Mouse (Mus musculus) heart, embryonic 11.5 days (tissue): ENCODE measurements around the gene Tcf25. TPM values are rescaled to one million over a fixed set of nuclear protein-coding genes. Genes with fewer than 3 reads are reported as not detected.
"Not testable (repeated sequence)": the region's sequence is repeated elsewhere in the genome, so short reads cannot be mapped to it uniquely, and the experiment has no call there.

Source experiments
- ATAC-seq: fragments of 200-750 bp; cut with Nextera tagmentation; replicated peaks from 2 replicates; pipeline ENCODE4 v1.8.0; 2017; ENCODE audit warnings: moderate library complexity; ENCODE audit not compliant: insufficient number of reproducible peaks, low FRiP score, low TSS enrichment
- H3K27ac ChIP-seq: fragments of 300-500 bp; sonication (generic); 2 replicates; pipeline ENCODE4 v1.5.1; 2014; ENCODE audit warnings: mild to moderate bottlenecking, low read depth, low read length
- H3K27me3 ChIP-seq: fragments of 300-500 bp; sonication (generic); 2 replicates; pipeline ENCODE4 v1.6.1; 2014; ENCODE audit warnings: mild to moderate bottlenecking, low read length, mixed read lengths; ENCODE audit not compliant: control insufficient read depth, insufficient read depth
- H3K36me3 ChIP-seq: fragments of 300-500 bp; sonication (generic); 2 replicates; pipeline ENCODE4 v1.6.1; 2014; ENCODE audit warnings: mild to moderate bottlenecking, low read length, moderate library complexity, mixed read lengths; ENCODE audit not compliant: control insufficient read depth, insufficient read depth
- H3K4me1 ChIP-seq: fragments of 300-500 bp; sonication (generic); 2 replicates; pipeline ENCODE4 v1.6.1; 2014; ENCODE audit warnings: low read length; ENCODE audit not compliant: control insufficient read depth, insufficient read depth
- H3K4me2 ChIP-seq: fragments of 300-500 bp; sonication (generic); 2 replicates; pipeline ENCODE4 v1.6.1; 2014; ENCODE audit warnings: mild to moderate bottlenecking, moderate library complexity
- H3K4me3 ChIP-seq: fragments of 300-500 bp; sonication (generic); 2 replicates; pipeline ENCODE4 v1.5.1; 2014; ENCODE audit warnings: low read depth, low read length
- H3K9ac ChIP-seq: fragments of 300-500 bp; sonication (generic); 2 replicates; pipeline ENCODE4 v1.6.1; 2014; ENCODE audit warnings: mild to moderate bottlenecking, low read depth, low read length, moderate library complexity
- H3K9me3 ChIP-seq: fragments of 300-500 bp; sonication (generic); replicated peaks from 2 replicates; pipeline ENCODE4 v1.6.1; 2016; ENCODE audit warnings: low read length; ENCODE audit not compliant: control insufficient read depth
- WGBS: fragments of 180-500 bp; shearing (Covaris S2); extraction: QIAGEN DNeasy Blood & Tissue Kit; methylation state at CpG from one replicate; pipeline ENCODE4 v1.1.7; 2014; ENCODE audit not compliant: insufficient replicate concordance; 5-methylcytosine and 5-hydroxymethylcytosine counted together
- polyA plus RNA-seq: library from polyadenylated mRNA; unstranded; fragments of >200 nt; fragmentation: Nextera tagmentation; extraction: Ambion mirVana; gene quantifications from 2 replicates; pipeline ENCODE4 v1.2.1, GENCODE M21; 2014

Gene Tcf25
- polyA plus RNA-seq, 1 experiment from 2014 or later = 148 TPM

DNA sequence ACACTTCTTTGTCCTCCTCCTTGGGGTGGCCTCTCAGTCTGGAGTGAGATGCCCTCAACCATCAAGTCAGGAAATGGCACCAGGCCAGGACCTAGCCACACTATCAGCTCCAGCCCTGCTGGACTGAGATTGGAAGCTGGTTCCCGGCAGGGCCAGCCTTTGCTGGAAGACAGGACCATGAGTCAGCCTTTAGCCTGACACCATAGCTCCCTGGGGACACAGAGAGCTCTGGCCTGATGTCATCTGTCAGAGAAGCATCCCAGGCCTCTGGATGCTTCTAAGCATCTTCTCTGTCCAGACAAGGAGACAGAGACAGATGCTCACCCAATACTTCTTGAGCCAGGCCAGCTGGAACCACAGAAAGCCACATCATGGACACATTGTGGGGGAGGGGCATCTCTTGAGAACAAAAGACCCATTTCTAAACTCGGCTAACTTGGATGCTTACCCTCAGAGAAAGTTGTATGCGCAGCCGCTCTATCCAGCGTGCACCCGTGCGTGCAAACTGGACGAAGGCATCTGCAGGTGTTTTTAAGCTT lies 36.6 kb downstream of the Tcf25 start:
- peaks cover 34% of the 10 kb centered on the region for H3K4me1 ChIP-seq
- 62% methylated on average over 8 of the region's 8 CpGs for WGBS
- H3K4me2 ChIP-seq = no peak overlapping the region; the same call in 1 of the 2 replicates

DNA sequence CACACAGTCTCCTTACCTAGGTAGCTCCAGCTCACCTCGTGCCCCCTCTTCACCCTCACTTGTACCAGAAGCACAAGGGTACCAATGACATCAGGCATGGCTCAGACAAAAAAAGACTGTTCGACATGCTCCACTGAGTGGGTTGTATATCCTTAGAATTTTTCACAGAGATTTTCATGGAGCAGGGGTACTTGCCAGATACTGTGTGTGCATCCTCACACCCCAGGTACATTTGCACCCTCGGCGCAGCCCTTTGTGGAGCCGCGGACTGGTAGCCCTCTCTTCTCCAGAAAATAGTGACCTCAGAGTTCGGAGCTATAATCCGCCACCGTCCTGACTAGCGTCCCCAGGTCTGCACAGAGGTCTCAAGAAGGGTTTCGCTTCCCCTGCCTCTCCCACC lies 37.2 kb downstream of the Tcf25 start:
- no peak overlapping the region for H3K27ac ChIP-seq
- H3K27me3 ChIP-seq = peaks cover 48% of the 10 kb centered on the region
- H3K9me3 ChIP-seq = no peaks in the 10 kb centered on the region
- 17% methylated on average over 11 of the region's 11 CpGs for WGBS
- ATAC-seq = no peak
- H3K9ac ChIP-seq = no peak overlapping the region
- peak overlapping the region; percentile 64 for H3K4me2 ChIP-seq
- peaks cover 34% of the 10 kb centered on the region for H3K4me1 ChIP-seq
- H3K4me3 ChIP-seq = peak overlapping the region; percentile 37
- no peaks in the 10 kb centered on the region for H3K36me3 ChIP-seq

More for the DNA sequence above, 36.6 kb downstream of the Tcf25 start:
- Histone ChIP-seq H3K27ac (peak overlapping the region; percentile 6; the same call in 1 of the 2 replicates), H3K27me3 (peaks cover 48% of the 10 kb centered on the region), H3K36me3 (no peaks in the 10 kb centered on the region), H3K9ac (no peak overlapping the region), H3K9me3 (no peaks in the 10 kb centered on the region), H3K4me3 (no peak overlapping the region)
- peak; percentile 50; the same call in 1 of the 2 replicates for ATAC-seq

DNA sequence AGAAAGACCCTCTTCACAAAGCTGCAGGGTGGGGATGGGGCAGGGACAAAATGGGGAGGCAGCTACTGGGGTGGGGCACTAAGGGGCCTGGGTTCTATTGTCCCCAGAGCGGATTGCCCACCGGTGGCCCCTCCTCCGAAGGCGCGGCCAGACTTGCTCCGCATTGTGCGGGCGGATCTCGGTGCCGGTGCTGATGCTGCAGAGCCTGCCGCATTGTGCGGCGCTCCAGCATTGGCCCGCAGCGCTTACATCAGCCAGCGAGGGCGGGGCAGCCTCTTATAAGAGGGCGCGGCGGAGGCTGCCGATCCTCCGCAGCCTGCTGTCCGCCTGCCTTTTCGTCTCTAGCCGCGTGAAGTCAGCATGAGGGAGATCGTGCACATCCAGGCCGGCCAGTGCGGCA lies 37.7 kb downstream of the Tcf25 start, which contains the start of gene Tubb3:
Gene Tubb3, plus strand, starts transcription at position 179 of the 400 bp plus-strand sequence.
- no peak within 1 kb of the TSS for H3K9ac ChIP-seq
- no peaks in the 10 kb centered on the region for H3K36me3 ChIP-seq
- H3K4me3 ChIP-seq = peak within 1 kb of the TSS; percentile 37
- peaks cover 34% of the 10 kb centered on the region for H3K4me1 ChIP-seq
- under 1% methylated on average over 29 of the region's 29 CpGs for WGBS
- no peak within 1 kb of the TSS for H3K27ac ChIP-seq
- peak within 1 kb of the TSS; percentile 64 for H3K4me2 ChIP-seq
- no peaks in the 10 kb centered on the region for H3K9me3 ChIP-seq
- 0 out of 2 replicates have a peak, but pooled peaks have one; percentile 27 for ATAC-seq
- H3K27me3 ChIP-seq = peaks cover 48% of the 10 kb centered on the region

DNA sequence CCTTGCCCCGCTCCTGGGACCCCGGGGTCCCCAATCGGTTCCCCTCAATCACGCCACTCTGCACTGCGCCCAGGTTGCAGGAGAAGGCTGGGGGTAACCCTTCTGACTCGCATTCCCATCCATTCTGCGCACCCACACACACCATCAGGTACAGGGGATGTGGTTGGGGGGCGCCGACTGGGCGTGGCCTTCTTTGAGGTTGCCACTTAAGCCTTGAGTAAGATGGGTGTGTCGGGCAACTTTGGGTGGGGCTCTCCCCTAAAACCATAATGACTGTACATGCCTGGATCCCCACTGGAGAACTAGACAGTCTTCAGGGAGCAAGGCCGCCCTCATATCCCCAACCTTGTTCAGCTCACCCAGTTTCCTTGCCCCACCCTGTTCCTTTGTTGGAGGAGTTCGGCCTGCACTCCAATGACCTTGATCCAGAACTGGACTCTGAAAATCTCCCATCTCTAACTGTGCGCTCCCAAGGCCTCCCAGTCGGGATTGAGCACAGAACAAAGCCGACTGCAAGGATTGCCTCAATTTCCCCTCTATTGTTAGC lies 38.3 kb downstream of the Tcf25 start:
- no peak overlapping the region for H3K27ac ChIP-seq
- H3K36me3 ChIP-seq = no peaks in the 10 kb centered on the region
- no peak for ATAC-seq
- no peaks in the 10 kb centered on the region for H3K9me3 ChIP-seq
- peak overlapping the region; percentile 37 for H3K4me3 ChIP-seq
- H3K4me2 ChIP-seq = peak overlapping the region; percentile 64
- no peak overlapping the region for H3K9ac ChIP-seq
- 11% methylated on average over 16 of the region's 16 CpGs for WGBS
- H3K27me3 ChIP-seq = peaks cover 48% of the 10 kb centered on the region
- peaks cover 37% of the 10 kb centered on the region for H3K4me1 ChIP-seq

DNA sequence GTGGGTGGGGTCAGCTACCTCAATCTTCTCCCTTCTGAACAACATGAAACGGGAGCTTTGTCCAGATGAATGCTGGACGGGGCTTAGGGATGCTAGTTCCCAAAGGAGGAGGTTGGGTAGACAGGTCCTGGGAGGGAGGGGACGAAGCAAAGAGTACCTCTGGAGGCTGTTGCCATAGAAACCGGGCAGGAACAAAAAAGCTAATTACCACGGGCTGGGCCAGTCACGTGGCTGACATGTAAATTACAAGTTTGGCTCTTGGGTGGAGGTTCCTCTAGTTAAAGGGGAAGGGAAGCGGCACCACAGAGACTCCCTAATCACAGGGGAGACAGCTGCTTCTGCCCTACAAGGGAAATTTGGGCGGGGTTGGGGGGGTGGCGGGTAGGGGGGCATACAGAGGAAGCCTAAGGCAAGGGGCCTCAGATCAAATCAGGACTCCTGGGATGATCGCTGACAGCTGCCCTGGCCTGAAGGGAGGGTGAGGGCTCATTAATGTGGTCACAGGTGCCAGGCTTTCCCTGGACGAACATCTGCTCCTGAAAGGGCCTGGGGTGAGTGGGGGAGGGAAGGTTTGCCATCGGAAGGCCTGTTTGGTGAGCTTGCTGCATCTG lies 39.1 kb downstream of the Tcf25 start:
- no peak overlapping the region for H3K9ac ChIP-seq
- peaks cover 45% of the 10 kb centered on the region for H3K27me3 ChIP-seq
- no peaks in the 10 kb centered on the region for H3K9me3 ChIP-seq
- no peak overlapping the region for H3K4me3 ChIP-seq
- peak overlapping the region; percentile 19 for H3K4me2 ChIP-seq
- no peaks in the 10 kb centered on the region for H3K36me3 ChIP-seq
- peaks cover 37% of the 10 kb centered on the region for H3K4me1 ChIP-seq
- no peak for ATAC-seq
- H3K27ac ChIP-seq = no peak overlapping the region
- WGBS = 2% methylated on average over 12 of the region's 12 CpGs

DNA sequence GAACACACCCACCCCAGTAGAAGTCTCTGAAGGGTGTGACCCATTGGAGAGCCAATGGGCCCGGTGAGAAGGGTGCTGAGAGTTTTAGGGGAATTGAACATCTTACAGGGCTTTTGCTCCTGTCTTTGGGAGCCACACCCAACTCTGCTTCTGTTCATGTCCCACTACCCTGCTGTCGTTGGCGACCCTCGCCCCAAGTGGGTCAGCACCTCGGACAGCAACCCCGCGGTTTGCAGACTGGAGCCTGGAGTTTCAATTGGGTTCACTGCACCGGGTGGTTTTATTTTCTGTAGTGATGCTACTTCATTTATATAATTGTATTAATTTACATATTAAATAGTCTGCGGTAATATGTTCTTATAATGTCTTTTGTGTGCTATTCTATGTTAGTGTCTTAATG lies 40.7 kb downstream of the Tcf25 start:
- H3K4me1 ChIP-seq = peaks cover 28% of the 10 kb centered on the region
- peaks cover 41% of the 10 kb centered on the region for H3K27me3 ChIP-seq
- H3K36me3 ChIP-seq = no peaks in the 10 kb centered on the region
- no peaks in the 10 kb centered on the region for H3K9me3 ChIP-seq
- no peak overlapping the region for H3K9ac ChIP-seq
- H3K4me2 ChIP-seq = no peak overlapping the region
- no peak for ATAC-seq
- H3K4me3 ChIP-seq = no peak overlapping the region
- WGBS = 10% methylated on average over 9 of the region's 9 CpGs
- H3K27ac ChIP-seq = no peak overlapping the region

DNA sequence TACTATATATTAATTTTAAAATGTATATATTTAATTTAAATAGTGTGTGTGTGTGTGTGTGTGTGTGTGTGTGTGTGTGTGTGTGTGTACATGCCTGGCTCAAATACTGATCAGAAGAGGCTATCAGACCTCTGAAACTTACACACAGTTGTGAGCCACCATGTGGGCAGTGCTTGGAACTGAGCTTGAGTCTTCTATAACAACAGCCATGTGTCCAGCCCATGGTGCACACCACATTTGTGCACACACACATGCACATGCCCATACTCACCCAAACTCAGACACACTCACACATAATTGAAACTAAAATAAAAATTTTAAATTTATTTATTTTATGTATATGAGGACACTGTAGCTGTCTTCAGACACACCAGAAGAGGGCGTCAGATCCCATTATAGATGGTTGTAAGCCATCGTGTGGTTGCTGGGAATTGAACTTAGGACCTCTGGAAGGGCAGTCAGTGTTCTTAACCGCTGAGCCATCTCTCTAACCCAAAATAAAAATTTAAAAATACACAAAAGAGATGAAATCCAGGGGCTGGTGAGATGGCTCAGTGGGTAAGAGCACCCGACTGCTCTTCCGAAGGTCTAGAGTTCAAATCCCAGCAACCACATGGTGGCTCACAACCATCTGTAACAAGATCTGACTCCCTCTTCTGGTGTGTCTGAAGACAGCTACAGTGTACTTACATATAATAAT lies 41.6 kb downstream of the Tcf25 start:
- H3K27me3 ChIP-seq = peaks cover 41% of the 10 kb centered on the region
- not testable (repeated sequence) for H3K27ac ChIP-seq, H3K4me2 ChIP-seq, H3K9me3 ChIP-seq, H3K36me3 ChIP-seq, H3K4me3 ChIP-seq, H3K9ac ChIP-seq, ATAC-seq
- peaks cover 19% of the 10 kb centered on the region for H3K4me1 ChIP-seq
- WGBS = 74% methylated on average over 5 of the region's 5 CpGs

DNA sequence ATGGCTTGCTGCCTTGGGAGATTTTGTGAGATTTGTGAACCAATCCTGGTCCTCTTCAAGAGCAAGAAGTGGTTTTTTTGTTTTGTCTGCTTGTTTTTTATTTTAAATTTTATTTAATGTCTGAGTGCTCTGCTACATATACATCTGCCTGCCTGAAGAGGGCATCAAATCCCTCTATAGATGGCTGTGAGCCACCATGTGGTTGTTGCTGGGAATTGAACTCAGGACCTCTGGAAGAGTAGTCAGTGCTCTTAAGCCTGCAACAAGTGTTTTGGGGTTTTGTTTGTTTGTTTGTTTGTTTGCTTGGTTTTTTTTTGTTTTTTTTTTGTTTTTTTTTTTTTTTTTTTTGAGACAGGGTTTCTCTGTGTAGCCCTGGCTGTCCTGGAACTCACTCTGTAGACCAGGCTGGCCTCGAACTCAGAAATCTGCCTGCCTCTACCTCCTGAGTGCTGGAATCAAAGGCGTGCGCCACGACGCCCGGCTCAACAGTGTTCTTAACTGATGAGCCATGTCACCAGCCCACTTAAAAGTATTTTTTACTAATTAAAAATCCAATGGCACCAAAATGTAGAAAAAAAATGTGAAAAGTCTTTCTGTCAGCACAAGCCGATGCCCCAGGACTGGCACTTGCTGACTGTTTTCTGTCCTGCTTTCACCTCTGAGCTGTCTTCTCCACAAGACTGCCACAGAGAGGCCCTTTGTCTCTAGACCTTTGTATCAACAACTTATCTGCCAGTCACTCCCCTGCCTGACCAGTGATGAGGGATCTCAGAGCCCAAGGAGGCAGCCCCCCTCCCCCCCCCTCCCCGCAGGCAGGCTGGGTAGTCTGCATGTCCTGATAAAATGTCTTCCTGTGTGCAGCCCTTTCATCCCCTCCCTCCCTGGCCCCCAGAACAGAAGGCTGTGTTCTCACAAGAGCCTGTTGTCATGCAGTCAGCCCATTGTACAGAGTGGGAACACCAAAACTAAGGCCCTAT lies 42.7 kb downstream of the Tcf25 start:
- no peaks in the 10 kb centered on the region for H3K36me3 ChIP-seq
- no peak overlapping the region for H3K27ac ChIP-seq
- H3K4me1 ChIP-seq = peaks cover 8% of the 10 kb centered on the region
- H3K4me3 ChIP-seq = no peak overlapping the region
- H3K9me3 ChIP-seq = no peaks in the 10 kb centered on the region
- no peak for ATAC-seq
- WGBS = 44% methylated on average over 8 of the region's 8 CpGs
- H3K27me3 ChIP-seq = peaks cover 30% of the 10 kb centered on the region
- H3K9ac ChIP-seq = no peak overlapping the region
- H3K4me2 ChIP-seq = no peak overlapping the region
